Mouse (Mus musculus) embryonic facial prominence, embryonic 10.5 days (tissue): ENCODE measurements around the gene Tcl1b2. TPM values are rescaled to one million over a fixed set of nuclear protein-coding genes. Genes with fewer than 3 reads are reported as not detected.

ENCODE experiments used
- DNase-seq: peaks from one replicate; pipeline ENCODE4 v3.0.0-alpha.2; 2017; ENCODE audit warnings: low spot score
- H3K27ac ChIP-seq: fragments of 300-500 bp; sonication (generic); replicated peaks from 2 replicates; pipeline ENCODE4 v1.5.1; 2016; ENCODE audit warnings: mild to moderate bottlenecking
- H3K27me3 ChIP-seq: fragments of 300-500 bp; sonication (generic); replicated peaks from 2 replicates; pipeline ENCODE4 v1.6.1; 2016; ENCODE audit warnings: low read depth, mild to moderate bottlenecking; ENCODE audit not compliant: poor library complexity, severe bottlenecking
- H3K36me3 ChIP-seq: fragments of 300-500 bp; sonication (generic); replicated peaks from 2 replicates; pipeline ENCODE4 v1.6.1; 2016; ENCODE audit warnings: mild to moderate bottlenecking, moderate library complexity
- H3K4me1 ChIP-seq: fragments of 300-500 bp; sonication (generic); 2 replicates; pipeline ENCODE4 v1.6.1; 2016
- H3K4me3 ChIP-seq: fragments of 300-500 bp; sonication (generic); 2 replicates; pipeline ENCODE4 v1.5.1; 2016; ENCODE audit warnings: mild to moderate bottlenecking, moderate library complexity
- H3K9me3 ChIP-seq: fragments of 300-500 bp; sonication (generic); 2 replicates; pipeline ENCODE4 v1.6.1; 2016; ENCODE audit warnings: mild to moderate bottlenecking
- WGBS: fragments of 180-500 bp; shearing (Covaris S2); methylation state at CpG from one replicate; pipeline ENCODE4 v1.1.7; 2016; 5-methylcytosine and 5-hydroxymethylcytosine counted together
- polyA plus RNA-seq: library from polyadenylated mRNA; unstranded; fragments of >200 nt; fragmentation: Nextera tagmentation; extraction: Ambion mirVana; gene quantifications from 2 replicates; pipeline ENCODE4 v1.2.1, GENCODE M21; 2016

Gene Tcl1b2
- polyA plus RNA-seq = not detected in 2 replicates

- no peak within 1 kb of the TSS for H3K4me3 ChIP-seq
- no peaks in the 10 kb centered on the region for H3K9me3 ChIP-seq
- WGBS = 78% methylated on average over 3 of the region's 3 CpGs
- H3K36me3 ChIP-seq = no peaks in the 10 kb centered on the region
- no peak for DNase-seq
- H3K4me1 ChIP-seq = no peaks in the 10 kb centered on the region
- H3K27me3 ChIP-seq = no peaks in the 10 kb centered on the region
- H3K27ac ChIP-seq = no peak within 1 kb of the TSS
Measured at GRCm38 (mm10) chr12:105145714-105146113, at the start of gene Tcl1b2. Gene Tcl1b2, plus strand, starts transcription at chr12:105146014.

- no peak overlapping the region for H3K27ac ChIP-seq
- DNase-seq = no peak
- no peaks in the 10 kb centered on the region for H3K9me3 ChIP-seq
- 58% methylated on average over 9 of the region's 9 CpGs for WGBS
- peaks cover 7% of the 10 kb centered on the region for H3K27me3 ChIP-seq
- H3K36me3 ChIP-seq = no peaks in the 10 kb centered on the region
- H3K4me3 ChIP-seq = no peak overlapping the region
- peaks cover 18% of the 10 kb centered on the region for H3K4me1 ChIP-seq
Measured at GRCm38 (mm10) chr12:105099466-105100044, 46.3 kb upstream of the Tcl1b2 start.

- 57% methylated on average over 8 of the region's 8 CpGs for WGBS
- no peaks in the 10 kb centered on the region for H3K36me3 ChIP-seq
- DNase-seq = no peak
- peaks cover 18% of the 10 kb centered on the region for H3K4me1 ChIP-seq
- peaks cover 7% of the 10 kb centered on the region for H3K27me3 ChIP-seq
- H3K9me3 ChIP-seq = no peaks in the 10 kb centered on the region
- H3K4me3 ChIP-seq = no peak overlapping the region
- H3K27ac ChIP-seq = no peak overlapping the region
Measured at GRCm38 (mm10) chr12:105102901-105103300, 42.9 kb upstream of the Tcl1b2 start.

GRCm38 (mm10) chr12:105104036-105104435, 41.8 kb upstream of the Tcl1b2 start:
- 5% methylated on average over 4 of the region's 4 CpGs for WGBS
- no peaks in the 10 kb centered on the region for H3K36me3 ChIP-seq
- H3K4me3 ChIP-seq = no peak overlapping the region
- peaks cover 13% of the 10 kb centered on the region for H3K4me1 ChIP-seq
- peaks cover 7% of the 10 kb centered on the region for H3K27me3 ChIP-seq
- H3K9me3 ChIP-seq = no peaks in the 10 kb centered on the region
- H3K27ac ChIP-seq = no peak overlapping the region
- peak; percentile 89 for DNase-seq

GRCm38 (mm10) chr12:105105326-105105725, 40.5 kb upstream of the Tcl1b2 start:
- Histone ChIP-seq H3K9me3 (no peaks in the 10 kb centered on the region), H3K36me3 (no peaks in the 10 kb centered on the region), H3K4me3 (no peak overlapping the region), H3K27me3 (peaks cover 7% of the 10 kb centered on the region), H3K4me1 (peaks cover 3% of the 10 kb centered on the region; the same call in 1 of the 2 replicates), H3K27ac (no peak overlapping the region)
- WGBS = 84% methylated on average over 5 of the region's 5 CpGs
- no peak for DNase-seq

GRCm38 (mm10) chr12:105108856-105109255, 37.0 kb upstream of the Tcl1b2 start:
- WGBS = 89% methylated on average over 4 of the region's 4 CpGs
- Histone ChIP-seq H3K36me3 (no peaks in the 10 kb centered on the region), H3K27me3 (no peaks in the 10 kb centered on the region), H3K4me3 (no peak overlapping the region), H3K4me1 (peaks cover 22% of the 10 kb centered on the region), H3K27ac (no peak overlapping the region), H3K9me3 (no peaks in the 10 kb centered on the region)
- DNase-seq = no peak

GRCm38 (mm10) chr12:105109406-105109805, 36.4 kb upstream of the Tcl1b2 start:
- H3K4me1 ChIP-seq = peaks cover 22% of the 10 kb centered on the region
- no peaks in the 10 kb centered on the region for H3K9me3 ChIP-seq
- 78% methylated on average over 3 of the region's 3 CpGs for WGBS
- no peak for DNase-seq
- H3K4me3 ChIP-seq = no peak overlapping the region
- no peaks in the 10 kb centered on the region for H3K36me3 ChIP-seq
- H3K27me3 ChIP-seq = no peaks in the 10 kb centered on the region
- H3K27ac ChIP-seq = no peak overlapping the region

- no peak for DNase-seq
- Histone ChIP-seq H3K27ac (no peak overlapping the region), H3K9me3 (no peaks in the 10 kb centered on the region), H3K27me3 (no peaks in the 10 kb centered on the region), H3K4me1 (peaks cover 22% of the 10 kb centered on the region), H3K36me3 (no peaks in the 10 kb centered on the region), H3K4me3 (no peak overlapping the region)
- WGBS = 61% methylated on average over 4 of the region's 4 CpGs
Measured at GRCm38 (mm10) chr12:105109812-105110211, 36.0 kb upstream of the Tcl1b2 start.

GRCm38 (mm10) chr12:105112321-105112988, 33.4 kb upstream of the Tcl1b2 start:
- DNase-seq = no peak
- H3K27ac ChIP-seq = no peak overlapping the region; the same call in 1 of the 2 replicates
- H3K27me3 ChIP-seq = no peaks in the 10 kb centered on the region
- H3K36me3 ChIP-seq = no peaks in the 10 kb centered on the region
- H3K4me1 ChIP-seq = peaks cover 22% of the 10 kb centered on the region
- H3K9me3 ChIP-seq = no peaks in the 10 kb centered on the region
- no peak overlapping the region for H3K4me3 ChIP-seq
- whole genome bisulfite sequencing = 57% methylated on average over 13 of the region's 13 CpGs

GRCm38 (mm10) chr12:105116648-105117047, 29.2 kb upstream of the Tcl1b2 start:
- Histone ChIP-seq H3K27ac (no peak overlapping the region), H3K36me3 (no peaks in the 10 kb centered on the region), H3K4me1 (peaks cover 9% of the 10 kb centered on the region), H3K9me3 (no peaks in the 10 kb centered on the region), H3K27me3 (no peaks in the 10 kb centered on the region), H3K4me3 (no peak overlapping the region)
- DNase-seq = no peak
- WGBS = 86% methylated on average over 1 of the region's 1 CpGs

GRCm38 (mm10) chr12:105125362-105125761, 20.5 kb upstream of the Tcl1b2 start:
- Histone ChIP-seq H3K27ac (no peak overlapping the region), H3K4me3 (no peak overlapping the region), H3K4me1 (no peaks in the 10 kb centered on the region), H3K27me3 (no peaks in the 10 kb centered on the region), H3K36me3 (no peaks in the 10 kb centered on the region), H3K9me3 (no peaks in the 10 kb centered on the region)
- 85% methylated on average over 6 of the region's 6 CpGs for WGBS
- DNase-seq = no peak

- no peaks in the 10 kb centered on the region for H3K9me3 ChIP-seq
- no peaks in the 10 kb centered on the region for H3K27me3 ChIP-seq
- H3K27ac ChIP-seq = no peak overlapping the region
- WGBS = 43% methylated on average over 4 of the region's 4 CpGs
- H3K36me3 ChIP-seq = no peaks in the 10 kb centered on the region
- no peak for DNase-seq
- no peak overlapping the region for H3K4me3 ChIP-seq
- H3K4me1 ChIP-seq = no peaks in the 10 kb centered on the region
Measured at GRCm38 (mm10) chr12:105126516-105126915, 19.3 kb upstream of the Tcl1b2 start.

- H3K9me3 ChIP-seq = no peaks in the 10 kb centered on the region
- DNase-seq = no peak
- H3K4me3 ChIP-seq = no peak overlapping the region
- H3K27me3 ChIP-seq = no peaks in the 10 kb centered on the region
- no peaks in the 10 kb centered on the region for H3K4me1 ChIP-seq
- no peaks in the 10 kb centered on the region for H3K36me3 ChIP-seq
- 89% methylated on average over 2 of the region's 2 CpGs for whole genome bisulfite sequencing
- no peak overlapping the region for H3K27ac ChIP-seq
Measured at GRCm38 (mm10) chr12:105127607-105128006, 18.2 kb upstream of the Tcl1b2 start.
